Mouse (Mus musculus): ENCODE results near the gene Man1b1. TPM values are rescaled to one million over a fixed set of nuclear protein-coding genes. Genes with fewer than 3 reads are reported as not detected.

The Man1b1 gene
- polyA plus RNA-seq, 1 experiment from 2014 or later = 15.7 TPM

DNA sequence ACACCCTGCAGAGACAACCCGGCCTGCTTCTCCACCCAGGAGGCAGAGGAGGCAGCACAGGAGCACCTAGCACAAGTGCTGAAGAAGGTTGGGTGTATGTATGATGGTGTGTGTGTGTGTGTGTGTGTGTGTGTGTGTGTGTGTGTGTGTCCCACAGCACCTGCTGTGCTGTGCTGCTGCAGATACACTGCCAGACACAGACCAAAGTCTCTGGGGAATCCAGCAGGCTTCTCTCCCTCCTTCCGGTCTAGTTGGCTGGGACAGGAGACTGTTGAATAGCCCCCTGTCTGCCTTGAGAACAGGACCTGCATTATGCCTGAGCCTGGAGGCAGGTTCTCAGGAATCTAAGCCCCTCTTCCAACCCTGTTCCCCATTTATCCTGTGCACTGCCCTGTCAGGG lies 41.3 kb downstream of the Man1b1 start:
- no peak for TF ChIP-seq EP300 (IDR thresholded peaks at IDR 0.05; ENCODE audit: low read depth)
- no peak for TF ChIP-seq CTCF (IDR thresholded peaks at IDR 0.05; ENCODE audit: low read depth)
- peak overlapping the region; percentile 77 for H3K4me2 ChIP-seq (ENCODE audit: low read depth, low read length)
- H3K27me3 ChIP-seq (ENCODE audit: insufficient read depth, low read length) = no peaks in the 10 kb centered on the region
- peak overlapping the region; percentile 68 for H3K4me3 ChIP-seq (ENCODE audit: low read depth, low read length)
- H3K4me1 ChIP-seq (ENCODE audit: insufficient read depth) = peaks cover 23% of the 10 kb centered on the region; the same call in 1 of the 2 replicates
- DNase-seq (no peak), ATAC-seq (no peak)
- WGBS (ENCODE audit: insufficient replicate concordance) = 26% methylated on average over 1 of the region's 2 CpGs
- H3K27ac ChIP-seq (ENCODE audit: low read depth) = no peak overlapping the region
- H3K9me3 ChIP-seq (ENCODE audit: low read length) = no peaks in the 10 kb centered on the region
- H3K9ac ChIP-seq (replicated peaks) = peak overlapping the region; percentile 64; the same call in 1 of the 2 replicates
- 0 out of 2 replicates have a peak, but pooled peaks cover 12% of the 10 kb centered on the region for H3K36me3 ChIP-seq (replicated peaks; ENCODE audit: insufficient read depth, low read length)

DNA sequence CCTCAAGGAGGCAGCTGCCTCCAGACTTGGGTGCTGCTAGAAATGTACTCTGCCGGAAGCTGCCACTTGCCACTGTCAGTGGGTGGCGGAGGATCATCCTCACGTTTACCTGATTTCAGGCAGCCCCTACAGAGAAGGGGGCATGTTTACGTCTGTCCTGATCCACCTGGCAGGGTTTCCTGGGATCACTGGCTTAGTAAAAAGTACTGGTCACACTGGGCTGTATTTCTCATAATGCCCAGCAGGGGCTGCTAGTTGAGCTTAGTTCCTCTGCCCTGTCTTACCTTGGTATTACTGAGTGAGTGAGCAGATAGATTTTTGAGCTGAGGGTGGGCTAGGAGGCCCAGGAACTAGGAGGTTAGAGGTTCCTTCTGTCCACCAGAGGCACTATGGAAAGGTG lies 44.5 kb downstream of the Man1b1 start:
- Histone ChIP-seq H3K4me3 (ENCODE audit: low read depth, low read length) (no peak overlapping the region), H3K4me2 (ENCODE audit: low read depth, low read length) (no peak overlapping the region), H3K9ac (replicated peaks) (no peak overlapping the region), H3K9me3 (ENCODE audit: low read length) (no peaks in the 10 kb centered on the region), H3K36me3 (replicated peaks; ENCODE audit: insufficient read depth, low read length) (0 out of 2 replicates have a peak, but pooled peaks cover 12% of the 10 kb centered on the region), H3K27me3 (ENCODE audit: insufficient read depth, low read length) (no peaks in the 10 kb centered on the region), H3K4me1 (ENCODE audit: insufficient read depth) (peaks cover 21% of the 10 kb centered on the region; the same call in 1 of the 2 replicates), H3K27ac (ENCODE audit: low read depth) (no peak overlapping the region)
- ATAC-seq (no peak), DNase-seq (peak; percentile 57)
- TF ChIP-seq CTCF (IDR thresholded peaks at IDR 0.05; ENCODE audit: low read depth) = peak; percentile 89
- TF ChIP-seq EP300 (IDR thresholded peaks at IDR 0.05; ENCODE audit: low read depth) = no peak
- WGBS (ENCODE audit: insufficient replicate concordance) = 65% methylated on average over 4 of the region's 4 CpGs

DNA sequence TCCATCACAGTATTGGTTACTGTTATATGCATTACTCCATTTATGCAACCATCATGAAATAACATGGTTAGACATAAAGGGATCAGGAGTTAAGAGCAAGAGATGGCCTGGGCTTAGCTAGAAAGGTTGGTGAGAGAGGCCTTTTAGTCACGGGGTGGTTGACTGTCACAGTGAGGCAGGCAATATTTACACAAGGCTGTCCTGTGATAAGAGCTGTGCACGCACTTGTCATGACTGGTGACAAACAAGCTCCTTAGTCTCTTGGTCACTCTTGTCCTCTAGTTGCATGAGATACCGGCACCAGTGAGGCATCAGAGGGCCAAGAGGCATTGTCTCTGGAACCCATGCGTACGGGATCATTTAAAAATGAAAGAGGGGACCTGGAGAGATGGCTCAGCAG lies 52.4 kb downstream of the Man1b1 start:
- peak; percentile 86 for ATAC-seq
- WGBS (ENCODE audit: insufficient replicate concordance) = 53% methylated on average over 5 of the region's 5 CpGs

DNA sequence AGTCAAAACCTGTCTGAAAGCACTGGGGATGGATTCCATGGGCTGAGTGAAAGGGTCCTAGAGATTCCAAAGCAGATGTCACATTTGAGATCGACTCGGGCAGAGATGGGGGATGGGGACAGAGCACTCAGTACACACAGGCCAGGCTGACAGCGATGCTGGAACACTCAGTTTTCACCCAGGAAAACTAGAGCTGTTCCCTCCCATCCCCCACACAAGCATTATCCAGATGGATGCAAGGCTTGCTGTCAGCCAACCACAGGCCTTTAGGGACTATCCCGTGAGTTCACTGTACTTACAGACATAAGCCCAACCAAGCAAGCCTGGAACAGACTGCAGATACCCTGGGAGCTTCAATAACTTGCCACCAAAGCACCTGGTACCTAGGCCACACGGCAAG lies 59.1 kb downstream of the Man1b1 start:
- WGBS (ENCODE audit: insufficient replicate concordance) = 61% methylated on average over 5 of the region's 5 CpGs
- no peak for TF ChIP-seq CTCF (IDR thresholded peaks at IDR 0.05; ENCODE audit: low read depth)
- TF ChIP-seq EP300 (IDR thresholded peaks at IDR 0.05; ENCODE audit: low read depth) = no peak
- no peak for DNase-seq

More for the DNA sequence above, 52.4 kb downstream of the Man1b1 start:
- no peak for DNase-seq
- TF ChIP-seq EP300 (IDR thresholded peaks at IDR 0.05; ENCODE audit: low read depth) = no peak
- TF ChIP-seq CTCF (IDR thresholded peaks at IDR 0.05; ENCODE audit: low read depth) = no peak
- Histone ChIP-seq H3K4me1 (ENCODE audit: insufficient read depth) (peaks cover 11% of the 10 kb centered on the region; the same call in 1 of the 2 replicates), H3K27me3 (ENCODE audit: insufficient read depth, low read length) (no peaks in the 10 kb centered on the region), H3K4me3 (ENCODE audit: low read depth, low read length) (no peak overlapping the region), H3K9me3 (ENCODE audit: low read length) (no peaks in the 10 kb centered on the region), H3K4me2 (ENCODE audit: low read depth, low read length) (no peak overlapping the region), H3K9ac (replicated peaks) (no peak overlapping the region), H3K27ac (ENCODE audit: low read depth) (peak overlapping the region; percentile 24; the same call in 1 of the 2 replicates), H3K36me3 (replicated peaks; ENCODE audit: insufficient read depth, low read length) (no peaks in the 10 kb centered on the region)

DNA sequence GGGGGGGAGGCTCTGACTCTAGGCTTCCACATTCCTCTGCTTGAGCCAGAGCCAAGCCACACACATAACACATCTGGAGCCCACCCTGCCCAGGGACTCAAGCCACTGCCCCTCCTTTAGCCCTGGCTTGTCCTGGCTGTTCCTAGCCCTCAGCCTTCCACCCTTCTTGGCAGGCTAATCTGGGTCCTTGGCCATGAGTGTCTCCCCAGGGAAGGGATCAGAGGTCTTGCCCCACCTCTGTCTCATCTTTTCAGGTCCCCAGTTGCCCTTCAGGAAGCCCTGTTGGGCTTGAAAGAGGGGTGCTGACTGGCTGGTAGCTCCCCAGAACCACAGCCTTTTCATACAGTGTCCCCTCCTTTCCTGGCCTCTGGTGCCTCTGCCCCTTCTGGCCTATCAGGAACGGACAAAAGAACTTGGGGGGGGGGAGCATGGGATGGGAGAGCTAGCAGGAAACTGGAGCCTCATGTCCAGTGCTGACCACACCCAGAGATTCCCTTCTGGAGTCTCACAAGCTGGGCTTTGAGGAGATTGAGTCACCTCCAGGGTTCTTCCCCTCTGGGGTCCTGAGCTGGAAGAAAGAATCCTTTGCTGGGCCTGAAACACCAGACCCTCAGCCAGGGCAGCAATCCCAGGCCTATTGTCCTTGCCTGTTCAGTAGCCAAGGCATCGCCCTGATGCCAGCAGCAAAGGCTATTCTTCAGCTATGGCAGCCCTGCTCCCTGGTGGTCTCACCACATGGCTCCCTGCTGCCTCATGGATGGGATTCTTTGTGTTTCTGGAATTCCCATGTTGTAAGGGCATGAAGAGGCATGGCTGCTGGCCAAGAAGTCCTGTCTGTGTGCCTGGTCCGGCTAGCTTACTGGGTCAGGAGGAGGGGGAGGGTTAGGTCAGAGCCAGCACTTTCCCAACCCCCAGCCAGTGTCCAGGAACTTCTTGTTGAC lies 62.4 kb downstream of the Man1b1 start:
- no peak overlapping the region for H3K4me3 ChIP-seq (ENCODE audit: low read depth, low read length)
- no peak overlapping the region for H3K4me2 ChIP-seq (ENCODE audit: low read depth, low read length)
- no peak overlapping the region for H3K9ac ChIP-seq (replicated peaks)
- TF ChIP-seq CTCF (IDR thresholded peaks at IDR 0.05; ENCODE audit: low read depth) (no peak), EP300 (IDR thresholded peaks at IDR 0.05; ENCODE audit: low read depth) (no peak)
- H3K36me3 ChIP-seq (replicated peaks; ENCODE audit: insufficient read depth, low read length) = no peaks in the 10 kb centered on the region
- no peaks in the 10 kb centered on the region for H3K9me3 ChIP-seq (ENCODE audit: low read length)
- DNase-seq (no peak), ATAC-seq (no peak)
- 41% methylated on average over 3 of the region's 3 CpGs for WGBS (ENCODE audit: insufficient replicate concordance)
- H3K27ac ChIP-seq (ENCODE audit: low read depth) = no peak overlapping the region
- peaks cover 16% of the 10 kb centered on the region for H3K4me1 ChIP-seq (ENCODE audit: insufficient read depth)
- peaks cover 46% of the 10 kb centered on the region for H3K27me3 ChIP-seq (ENCODE audit: insufficient read depth, low read length)

More for the DNA sequence above, 59.1 kb downstream of the Man1b1 start:
- H3K27me3 ChIP-seq (ENCODE audit: insufficient read depth, low read length) = peaks cover 20% of the 10 kb centered on the region
- no peak overlapping the region for H3K9ac ChIP-seq (replicated peaks)
- peaks cover 11% of the 10 kb centered on the region for H3K4me1 ChIP-seq (ENCODE audit: insufficient read depth)
- no peak overlapping the region for H3K27ac ChIP-seq (ENCODE audit: low read depth)
- no peak for ATAC-seq
- H3K36me3 ChIP-seq (replicated peaks; ENCODE audit: insufficient read depth, low read length) = no peaks in the 10 kb centered on the region
- H3K9me3 ChIP-seq (ENCODE audit: low read length) = no peaks in the 10 kb centered on the region
- H3K4me3 ChIP-seq (ENCODE audit: low read depth, low read length) = no peak overlapping the region
- no peak overlapping the region for H3K4me2 ChIP-seq (ENCODE audit: low read depth, low read length)

All from liver, postnatal 0 days (tissue).